ENCODE assay signal across 12 mouse cellular contexts in the genomic region with DNA sequence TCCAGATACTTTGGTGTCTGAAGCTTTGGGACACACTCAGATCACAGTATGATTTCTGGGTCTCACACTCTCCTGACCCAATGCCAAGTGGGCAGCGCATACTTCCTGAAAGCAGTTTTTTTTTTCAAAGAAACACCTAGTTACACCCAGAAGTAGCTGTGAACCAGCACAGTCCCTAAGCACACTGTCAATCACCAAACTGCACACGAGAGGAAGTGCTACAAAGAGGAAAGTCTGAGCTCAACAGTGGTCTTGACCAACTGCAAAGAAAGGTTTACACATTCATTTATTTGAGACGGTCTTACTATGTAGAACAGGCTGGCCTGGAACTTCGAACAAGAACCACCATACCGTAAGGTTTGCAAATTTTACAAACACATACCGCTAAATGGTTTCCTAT.
"Had no signal": no experiment of that assay in that cellular context is flagged by ENCODE, and none has a peak within 500 bp of the region (broad histone marks: within the 10 kb centered on the region; RNA-seq: fewer than 3 reads in every experiment).

No protein-coding gene starts in this region.

- DNase-seq: kidney, adult 18-20 months; kidney, postnatal 14 days; right cerebral cortex, postnatal 14 days; thymus, postnatal 36 days had no signal

- H3K9me3 ChIP-seq: intestine, embryonic 15.5 days; kidney, embryonic 15.5 days; limb, embryonic 10.5 days; liver, embryonic 12.5 days; midbrain, embryonic 15.5 days; stomach, embryonic 15.5 days had no signal

- H3K36me3 ChIP-seq: intestine, embryonic 15.5 days; kidney, embryonic 15.5 days; limb, embryonic 10.5 days; liver, embryonic 12.5 days; midbrain, embryonic 15.5 days; stomach, embryonic 15.5 days had no signal

- H3K9ac ChIP-seq: intestine, embryonic 15.5 days; kidney, embryonic 15.5 days; liver, embryonic 12.5 days; midbrain, embryonic 15.5 days; stomach, embryonic 15.5 days had no signal

- H3K4me1 ChIP-seq: intestine, embryonic 15.5 days; kidney, embryonic 15.5 days; limb, embryonic 10.5 days; liver, embryonic 12.5 days; midbrain, embryonic 15.5 days; stomach, embryonic 15.5 days had no signal

- H3K27me3 ChIP-seq: intestine, embryonic 15.5 days; kidney, embryonic 15.5 days; liver, embryonic 12.5 days; midbrain, embryonic 15.5 days; stomach, embryonic 15.5 days had no signal

- H3K4me3 ChIP-seq: intestine, embryonic 15.5 days; kidney, embryonic 15.5 days; left cerebral cortex, adult 2 months; limb, embryonic 10.5 days; liver, embryonic 12.5 days; midbrain, embryonic 15.5 days; stomach, embryonic 15.5 days had no signal

- ATAC-seq: intestine, embryonic 15.5 days; liver, embryonic 12.5 days; midbrain, embryonic 15.5 days had no signal

- H3K27ac ChIP-seq: intestine, embryonic 15.5 days; kidney, embryonic 15.5 days; left cerebral cortex, adult 2 months; limb, embryonic 10.5 days; liver, embryonic 12.5 days; midbrain, embryonic 15.5 days; stomach, embryonic 15.5 days had no signal

- H3K4me2 ChIP-seq: intestine, embryonic 15.5 days; kidney, embryonic 15.5 days; liver, embryonic 12.5 days; midbrain, embryonic 11.5 days; midbrain, embryonic 15.5 days; stomach, embryonic 15.5 days had no signal
